Comparison of ENCODE assay signal across 31 mouse cellular contexts in the genomic region with DNA sequence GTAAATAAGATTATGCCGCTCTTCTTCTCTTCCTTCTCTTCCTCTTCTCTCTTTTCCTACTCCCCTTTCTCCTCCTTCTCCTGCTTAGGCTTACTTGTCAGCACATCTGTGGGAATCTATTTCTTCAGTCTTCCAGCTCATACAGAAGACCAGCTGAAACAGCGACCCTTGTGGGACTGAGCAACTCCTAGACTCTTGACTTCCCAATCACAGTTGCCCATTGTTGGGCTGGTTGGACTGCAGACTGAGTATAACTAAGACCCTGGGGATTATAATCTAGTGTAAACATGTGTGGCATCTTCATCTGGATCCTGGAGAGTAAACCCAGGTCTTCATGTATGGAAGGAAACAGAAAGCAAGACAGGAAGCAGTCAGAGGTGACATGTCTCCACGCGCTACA.
"Had no signal": no experiment of that assay in that cellular context is flagged by ENCODE, and none has a peak within 500 bp of the region (broad histone marks: within the 10 kb centered on the region; RNA-seq: fewer than 3 reads in every experiment).

No protein-coding gene starts in this region.

- H3K36me3 ChIP-seq: limb, embryonic 10.5 days; limb, embryonic 12.5 days; limb, embryonic 13.5 days; limb, embryonic 15.5 days; liver, embryonic 12.5 days; liver, embryonic 13.5 days; liver, embryonic 15.5 days; lung, embryonic 15.5 days; midbrain, embryonic 10.5 days; midbrain, embryonic 12.5 days; midbrain, embryonic 13.5 days; midbrain, embryonic 15.5 days; neural tube, embryonic 12.5 days had no signal

- DNase-seq: left cerebral cortex, postnatal 4 days; liver; liver, embryonic 13.5 days; liver, postnatal 0 days; lung, adult 18-20 months; lung, adult 2 months; lung, embryonic 14.5 days; lung, postnatal 10 days; lung, postnatal 14 days; lung, postnatal 36 days; lung, postnatal 4 days; midbrain, embryonic 14.5 days had no signal

- H3K9ac ChIP-seq: limb, embryonic 12.5 days; limb, embryonic 13.5 days; limb, embryonic 15.5 days; liver, embryonic 12.5 days; liver, embryonic 13.5 days; liver, embryonic 14.5 days; liver, embryonic 15.5 days; liver, postnatal 0 days; lung, embryonic 14.5 days; lung, embryonic 15.5 days; midbrain, embryonic 12.5 days; midbrain, embryonic 13.5 days; midbrain, embryonic 15.5 days; neural tube, embryonic 12.5 days had no signal

- ATAC-seq: liver, embryonic 12.5 days; liver, postnatal 0 days; lung, postnatal 0 days; midbrain, embryonic 13.5 days; midbrain, embryonic 15.5 days; midbrain, embryonic 16.5 days had no signal

- H3K9me3 ChIP-seq: limb, embryonic 10.5 days; limb, embryonic 12.5 days; limb, embryonic 13.5 days; limb, embryonic 15.5 days; liver, embryonic 12.5 days; liver, embryonic 13.5 days; liver, embryonic 15.5 days; lung, embryonic 15.5 days; megakaryocyte, embryonic 14.5 days; midbrain, embryonic 10.5 days; midbrain, embryonic 12.5 days; midbrain, embryonic 13.5 days; midbrain, embryonic 15.5 days; neural tube, embryonic 12.5 days had no signal

- H3K27me3 ChIP-seq: limb, embryonic 12.5 days; limb, embryonic 13.5 days; limb, embryonic 15.5 days; liver, embryonic 12.5 days; liver, embryonic 13.5 days; liver, embryonic 15.5 days; lung, embryonic 15.5 days; megakaryocyte, embryonic 14.5 days; midbrain, embryonic 15.5 days; neural tube, embryonic 12.5 days had no signal

- H3K4me2 ChIP-seq: limb, embryonic 12.5 days; limb, embryonic 13.5 days; limb, embryonic 15.5 days; liver, embryonic 11.5 days; liver, embryonic 12.5 days; liver, embryonic 13.5 days; liver, embryonic 15.5 days; lung, embryonic 14.5 days; lung, embryonic 15.5 days; midbrain, embryonic 12.5 days; midbrain, embryonic 13.5 days; midbrain, embryonic 15.5 days; neural tube, embryonic 12.5 days had no signal

- H3K27ac ChIP-seq: limb, embryonic 10.5 days; limb, embryonic 12.5 days; limb, embryonic 13.5 days; limb, embryonic 15.5 days; liver, embryonic 12.5 days; liver, embryonic 13.5 days; liver, embryonic 14.5 days; liver, embryonic 15.5 days; lung, embryonic 15.5 days; macrophage; midbrain, embryonic 10.5 days; midbrain, embryonic 12.5 days; midbrain, embryonic 13.5 days; midbrain, embryonic 15.5 days; neural tube, embryonic 12.5 days had no signal

- H3K4me3 ChIP-seq: limb, embryonic 10.5 days; limb, embryonic 12.5 days; limb, embryonic 13.5 days; limb, embryonic 15.5 days; liver, embryonic 12.5 days; liver, embryonic 13.5 days; liver, embryonic 15.5 days; lung, embryonic 15.5 days; megakaryocyte, embryonic 14.5 days; midbrain, embryonic 10.5 days; midbrain, embryonic 12.5 days; midbrain, embryonic 13.5 days; midbrain, embryonic 15.5 days; myocyte; neural tube, embryonic 12.5 days had no signal
